Mouse (Mus musculus) neural tube, embryonic 15.5 days (tissue): ENCODE measurements at regions not wholly inside any gene's neighbourhood (a gene's known extent, or its start where the extent isn't known, plus 50 kb on each side); places are given as distances from the start of the nearest gene placed in this dataset.

ENCODE experiments used
- ATAC-seq: fragments of 200-750 bp; cut with Nextera tagmentation; 2 replicates; pipeline ENCODE4 v1.8.0; 2017; ENCODE audit warnings: mild to moderate bottlenecking, moderate TSS enrichment, moderate library complexity; ENCODE audit not compliant: low FRiP score
- H3K27ac ChIP-seq: fragments of 300-500 bp; sonication (generic); replicated peaks from 2 replicates; pipeline ENCODE4 v1.5.1; 2015; ENCODE audit warnings: mild to moderate bottlenecking, inconsistent platforms
- H3K27me3 ChIP-seq: fragments of 300-500 bp; sonication (generic); replicated peaks from 2 replicates; pipeline ENCODE4 v1.6.1; 2015; ENCODE audit warnings: inconsistent platforms
- H3K36me3 ChIP-seq: fragments of 300-500 bp; sonication (generic); 2 replicates; pipeline ENCODE4 v1.6.1; 2015; ENCODE audit warnings: inconsistent platforms
- H3K4me1 ChIP-seq: fragments of 300-500 bp; sonication (generic); 2 replicates; pipeline ENCODE4 v1.6.1; 2015; ENCODE audit warnings: inconsistent platforms
- H3K4me2 ChIP-seq: fragments of 300-500 bp; sonication (generic); 2 replicates; pipeline ENCODE4 v1.6.1; 2015; ENCODE audit warnings: inconsistent platforms, mild to moderate bottlenecking, moderate library complexity
- H3K4me3 ChIP-seq: fragments of 300-500 bp; sonication (generic); replicated peaks from 2 replicates; pipeline ENCODE4 v1.5.1; 2015; ENCODE audit warnings: mild to moderate bottlenecking, inconsistent platforms
- H3K9ac ChIP-seq: fragments of 300-500 bp; sonication (generic); replicated peaks from 2 replicates; pipeline ENCODE4 v1.6.1; 2015; ENCODE audit warnings: mild to moderate bottlenecking, inconsistent platforms
- H3K9me3 ChIP-seq: fragments of 300-500 bp; sonication (generic); replicated peaks from 2 replicates; pipeline ENCODE4 v1.6.1; 2016; ENCODE audit warnings: inconsistent platforms
- WGBS: fragments of 180-500 bp; shearing (Covaris S2); methylation state at CpG from one replicate; pipeline ENCODE4 v1.1.7; 2015; ENCODE audit warnings: mixed read lengths; 5-methylcytosine and 5-hydroxymethylcytosine counted together

- H3K36me3 ChIP-seq, result no peaks in the 10 kb centered on the region
- no peak overlapping the region for H3K9ac ChIP-seq
- no peaks in the 10 kb centered on the region for H3K4me1 ChIP-seq
- no peak for ATAC-seq
- 79% methylated on average over 4 of the region's 4 CpGs for WGBS
- no peak overlapping the region for H3K4me2 ChIP-seq
- H3K27ac ChIP-seq, result no peak overlapping the region
- no peaks in the 10 kb centered on the region for H3K27me3 ChIP-seq
- no peaks in the 10 kb centered on the region for H3K9me3 ChIP-seq
- no peak overlapping the region for H3K4me3 ChIP-seq
Measured at GRCm38 (mm10) chr12:54374060-54374459, 170.4 kb upstream of the Egln3 start.

DNA sequence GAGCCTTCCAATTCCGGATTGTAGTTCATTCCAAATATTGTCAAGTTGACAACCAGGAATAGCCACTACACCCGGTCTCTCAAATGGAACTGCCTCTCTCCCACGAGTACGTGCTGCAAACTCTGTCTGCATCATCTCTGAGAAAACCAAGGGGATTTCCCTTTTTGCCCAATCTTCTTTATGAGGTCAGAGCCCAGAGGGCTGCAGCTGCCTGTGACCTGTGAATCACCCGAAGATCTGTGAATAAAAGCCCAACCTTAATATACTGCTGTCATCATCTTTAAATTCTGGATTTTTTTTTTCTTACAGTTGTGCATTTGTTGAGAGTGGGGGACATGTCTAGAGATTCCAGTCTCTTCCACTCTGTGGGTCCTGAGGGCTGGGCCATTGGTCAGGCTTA, 165.6 kb upstream of the Egln3 start:
- ATAC-seq, result no peak
- Histone ChIP-seq H3K4me1 (peaks cover 3% of the 10 kb centered on the region; the same call in 1 of the 2 replicates), H3K9me3 (no peaks in the 10 kb centered on the region), H3K9ac (no peak overlapping the region), H3K36me3 (no peaks in the 10 kb centered on the region), H3K27me3 (no peaks in the 10 kb centered on the region), H3K4me2 (no peak overlapping the region), H3K4me3 (no peak overlapping the region), H3K27ac (no peak overlapping the region)
- WGBS, result 87% methylated on average over 5 of the region's 5 CpGs

DNA sequence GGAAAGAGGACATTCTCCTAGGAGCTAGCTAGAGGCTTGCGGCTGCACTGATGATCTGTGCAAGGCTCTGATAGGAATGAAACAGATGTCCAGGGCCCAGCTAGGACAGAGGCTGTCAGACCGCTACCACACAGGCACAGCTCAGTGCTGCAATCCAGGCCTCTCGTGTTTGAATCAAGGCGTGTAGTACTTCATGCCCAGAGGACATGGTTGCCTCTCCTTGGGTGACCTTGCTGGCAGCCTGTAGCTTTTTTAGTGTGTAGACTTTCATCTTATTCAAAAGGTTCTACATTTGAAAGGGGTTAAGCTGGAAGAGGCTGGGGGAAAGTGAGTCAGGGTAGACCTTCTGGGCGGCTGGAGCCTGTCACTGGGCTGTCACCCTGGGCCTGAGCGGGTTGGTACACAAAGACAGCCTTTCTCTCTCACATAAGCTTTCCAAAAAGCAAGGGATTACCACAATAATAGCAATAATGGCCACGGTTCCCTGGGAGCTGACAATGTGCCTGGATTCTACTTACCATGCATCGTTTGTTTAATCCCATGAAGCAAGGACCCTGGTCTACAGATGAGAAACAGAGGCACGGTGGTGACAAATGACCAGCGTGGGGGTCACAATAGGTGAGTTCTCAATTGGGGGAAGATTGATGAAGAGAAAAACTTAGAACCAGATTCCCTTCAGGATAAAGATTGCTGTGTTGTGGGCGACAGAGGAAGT, 160.9 kb upstream of the Egln3 start:
- no peaks in the 10 kb centered on the region for H3K36me3 ChIP-seq
- no peak overlapping the region for H3K9ac ChIP-seq
- no peak overlapping the region for H3K4me3 ChIP-seq
- no peak overlapping the region for H3K27ac ChIP-seq
- no peak overlapping the region for H3K4me2 ChIP-seq
- no peak for ATAC-seq
- WGBS, result 48% methylated on average over 11 of the region's 11 CpGs
- no peaks in the 10 kb centered on the region for H3K9me3 ChIP-seq
- H3K4me1 ChIP-seq, result peaks cover 3% of the 10 kb centered on the region; the same call in 1 of the 2 replicates
- H3K27me3 ChIP-seq, result no peaks in the 10 kb centered on the region

GRCm38 (mm10) chr12:54361762-54362161, 158.1 kb upstream of the Egln3 start:
- Histone ChIP-seq H3K4me2 (no peak overlapping the region), H3K27ac (no peak overlapping the region), H3K36me3 (no peaks in the 10 kb centered on the region), H3K9ac (no peak overlapping the region), H3K9me3 (no peaks in the 10 kb centered on the region), H3K4me3 (no peak overlapping the region), H3K4me1 (peaks cover 3% of the 10 kb centered on the region; the same call in 1 of the 2 replicates), H3K27me3 (no peaks in the 10 kb centered on the region)
- WGBS, result 90% methylated on average over 4 of the region's 4 CpGs
- ATAC-seq, result no peak

- 27% methylated on average over 6 of the region's 6 CpGs for WGBS
- Histone ChIP-seq H3K9ac (no peak overlapping the region), H3K36me3 (no peaks in the 10 kb centered on the region), H3K27me3 (no peaks in the 10 kb centered on the region), H3K27ac (no peak overlapping the region), H3K9me3 (no peaks in the 10 kb centered on the region), H3K4me1 (peaks cover 19% of the 10 kb centered on the region), H3K4me3 (no peak overlapping the region), H3K4me2 (no peak overlapping the region)
- no peak for ATAC-seq
Measured at GRCm38 (mm10) chr12:54354187-54354586, 150.5 kb upstream of the Egln3 start.

GRCm38 (mm10) chr12:54353694-54354093, 150.0 kb upstream of the Egln3 start:
- no peak overlapping the region for H3K4me3 ChIP-seq
- H3K4me2 ChIP-seq, result no peak overlapping the region
- H3K27me3 ChIP-seq, result no peaks in the 10 kb centered on the region
- no peak overlapping the region for H3K9ac ChIP-seq
- H3K36me3 ChIP-seq, result no peaks in the 10 kb centered on the region
- no peak for ATAC-seq
- no peak overlapping the region for H3K27ac ChIP-seq
- 18% methylated on average over 7 of the region's 7 CpGs for WGBS
- H3K9me3 ChIP-seq, result no peaks in the 10 kb centered on the region
- peaks cover 19% of the 10 kb centered on the region for H3K4me1 ChIP-seq

DNA sequence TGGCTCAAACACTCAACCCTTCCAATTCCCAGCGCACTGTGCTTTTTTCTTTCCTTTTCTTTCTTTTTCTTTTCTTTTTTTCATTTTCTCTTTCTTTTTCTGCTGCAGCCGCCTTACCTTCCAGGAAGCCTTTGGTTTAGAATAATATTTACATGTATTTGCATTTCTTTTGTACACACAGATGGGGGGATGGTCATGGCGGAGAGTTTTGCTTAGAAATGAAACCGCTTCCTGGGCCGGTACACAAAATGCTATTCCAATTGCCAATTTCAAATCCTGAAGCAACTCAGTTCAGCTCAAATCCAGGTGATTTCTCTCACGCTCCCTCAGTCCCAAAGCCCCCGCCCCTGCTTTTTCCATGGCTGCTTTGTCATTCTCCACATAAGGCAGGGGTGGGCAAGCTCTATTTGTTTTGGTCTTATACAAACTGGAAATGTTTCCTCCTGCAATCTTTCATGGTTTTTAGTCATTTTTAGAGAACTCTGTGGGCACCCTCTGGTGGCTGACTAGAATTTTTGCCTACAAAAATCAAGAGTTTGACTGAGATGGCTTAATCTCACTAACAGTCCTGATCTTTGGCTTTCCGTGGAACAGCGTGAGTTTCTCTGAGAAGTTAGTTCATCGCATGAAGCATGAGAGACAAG, 149.4 kb upstream of the Egln3 start:
- H3K4me1 ChIP-seq, result peaks cover 19% of the 10 kb centered on the region
- H3K36me3 ChIP-seq, result no peaks in the 10 kb centered on the region
- H3K9ac ChIP-seq, result no peak overlapping the region
- H3K27ac ChIP-seq, result no peak overlapping the region
- no peaks in the 10 kb centered on the region for H3K9me3 ChIP-seq
- no peak overlapping the region for H3K4me3 ChIP-seq
- 52% methylated on average over 10 of the region's 10 CpGs for WGBS
- H3K4me2 ChIP-seq, result peak overlapping the region; percentile 23
- no peak for ATAC-seq
- H3K27me3 ChIP-seq, result no peaks in the 10 kb centered on the region

DNA sequence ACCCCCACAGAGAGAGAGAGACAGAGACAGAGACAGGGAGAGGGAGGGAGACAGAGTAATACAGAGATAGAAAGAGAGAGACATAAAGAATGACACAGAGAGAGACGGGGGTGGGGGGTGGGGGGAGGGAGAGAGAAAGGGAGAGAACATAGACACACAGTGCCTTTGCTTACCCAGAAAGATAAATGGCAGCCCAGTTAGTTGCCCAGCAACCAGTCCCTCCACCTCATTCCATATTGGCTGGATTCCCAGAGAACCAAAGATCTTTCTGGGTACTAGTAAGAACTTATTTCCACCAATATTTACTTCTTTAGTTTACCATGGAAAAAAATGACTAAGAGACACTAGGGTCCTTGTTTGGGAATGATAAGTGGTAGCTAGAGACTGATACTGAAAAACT, 146.6 kb upstream of the Egln3 start:
- no peaks in the 10 kb centered on the region for H3K27me3 ChIP-seq
- H3K9me3 ChIP-seq, result no peaks in the 10 kb centered on the region
- H3K4me1 ChIP-seq, result peaks cover 19% of the 10 kb centered on the region
- 27% methylated on average over 1 of the region's 1 CpGs for WGBS
- H3K4me2 ChIP-seq, result no peak overlapping the region
- H3K36me3 ChIP-seq, result no peaks in the 10 kb centered on the region
- H3K9ac ChIP-seq, result no peak overlapping the region
- no peak for ATAC-seq
- no peak overlapping the region for H3K4me3 ChIP-seq
- no peak overlapping the region for H3K27ac ChIP-seq

- no peak overlapping the region for H3K4me2 ChIP-seq
- no peaks in the 10 kb centered on the region for H3K36me3 ChIP-seq
- H3K4me1 ChIP-seq, result peaks cover 19% of the 10 kb centered on the region
- no peak for ATAC-seq
- 82% methylated on average over 2 of the region's 2 CpGs for WGBS
- no peaks in the 10 kb centered on the region for H3K27me3 ChIP-seq
- H3K4me3 ChIP-seq, result no peak overlapping the region
- no peaks in the 10 kb centered on the region for H3K9me3 ChIP-seq
- no peak overlapping the region for H3K9ac ChIP-seq
- no peak overlapping the region for H3K27ac ChIP-seq
Measured at GRCm38 (mm10) chr12:54349403-54349802, 145.7 kb upstream of the Egln3 start.

GRCm38 (mm10) chr12:54343493-54343892, 139.8 kb upstream of the Egln3 start:
- Histone ChIP-seq H3K27ac (no peak overlapping the region), H3K36me3 (no peaks in the 10 kb centered on the region), H3K9me3 (no peaks in the 10 kb centered on the region), H3K4me2 (no peak overlapping the region), H3K27me3 (no peaks in the 10 kb centered on the region), H3K9ac (no peak overlapping the region), H3K4me1 (no peaks in the 10 kb centered on the region), H3K4me3 (no peak overlapping the region)
- ATAC-seq, result no peak
- WGBS, result 89% methylated on average over 5 of the region's 5 CpGs

- peaks cover 13% of the 10 kb centered on the region for H3K4me1 ChIP-seq
- H3K9ac ChIP-seq, result no peak overlapping the region
- no peaks in the 10 kb centered on the region for H3K27me3 ChIP-seq
- peak overlapping the region; percentile 52; the same call in 1 of the 2 replicates for H3K27ac ChIP-seq
- no peaks in the 10 kb centered on the region for H3K36me3 ChIP-seq
- no peaks in the 10 kb centered on the region for H3K9me3 ChIP-seq
- no peak overlapping the region for H3K4me2 ChIP-seq
- no peak overlapping the region for H3K4me3 ChIP-seq
- 12% methylated on average over 2 of the region's 2 CpGs for WGBS
- no peak for ATAC-seq
Measured at GRCm38 (mm10) chr12:54335509-54335908, 131.8 kb upstream of the Egln3 start.

GRCm38 (mm10) chr12:54334491-54335132, 131.0 kb upstream of the Egln3 start:
- WGBS, result 27% methylated on average over 9 of the region's 9 CpGs
- no peaks in the 10 kb centered on the region for H3K27me3 ChIP-seq
- ATAC-seq, result peak; percentile 63; the same call in 1 of the 2 replicates
- H3K36me3 ChIP-seq, result no peaks in the 10 kb centered on the region
- no peak overlapping the region; the same call in 1 of the 2 replicates for H3K4me2 ChIP-seq
- H3K4me3 ChIP-seq, result no peak overlapping the region
- H3K4me1 ChIP-seq, result peaks cover 13% of the 10 kb centered on the region
- H3K9me3 ChIP-seq, result no peaks in the 10 kb centered on the region
- peak overlapping the region; percentile 52; the same call in 1 of the 2 replicates for H3K27ac ChIP-seq
- no peak overlapping the region for H3K9ac ChIP-seq
